Mouse (Mus musculus): Measurements from ENCODE around the gene Ubtd2. TPM values are rescaled to one million over a fixed set of nuclear protein-coding genes. Genes with fewer than 3 reads are reported as not detected.
A peak's percentile ranks its signal among the peaks of the same experiment; 100 is the strongest.

Ubtd2 gene
- polyA plus RNA-seq, 1 experiment from 2014 or later, result 86.4 TPM

- H3K9ac ChIP-seq (ENCODE audit: low read depth, low read length), result no peak overlapping the region
- 63% methylated on average over 4 of the region's 4 CpGs for WGBS
- H3K9me3 ChIP-seq (ENCODE audit: control insufficient read depth, low read length), result no peaks in the 10 kb centered on the region
- H3K4me3 ChIP-seq (ENCODE audit: low read depth, low read length), result no peak overlapping the region
- DNase-seq (ENCODE audit: low spot score), result peak; percentile 80
- peaks cover 37% of the 10 kb centered on the region for H3K4me1 ChIP-seq (ENCODE audit: control insufficient read depth, insufficient read depth, low read length)
- H3K4me2 ChIP-seq (ENCODE audit: low read depth, low read length), result no peak overlapping the region
- H3K27me3 ChIP-seq (replicated peaks; ENCODE audit: control insufficient read depth, insufficient read depth, low read length), result no peaks in the 10 kb centered on the region
- ATAC-seq (ENCODE audit: low read depth), result peak; percentile 24; the same call in 1 of the 2 replicates
- no peak overlapping the region for H3K27ac ChIP-seq (replicated peaks; ENCODE audit: low read depth, low read length)
- no peaks in the 10 kb centered on the region for H3K36me3 ChIP-seq (ENCODE audit: control insufficient read depth, insufficient read depth, low read length)
Measured at GRCm38 (mm10) chr11:32550102-32550501, 94.9 kb downstream of the Ubtd2 start.

GRCm38 (mm10) chr11:32551056-32551455 lies 95.9 kb downstream of the Ubtd2 start:
- H3K4me2 ChIP-seq (ENCODE audit: low read depth, low read length), result no peak overlapping the region
- H3K27me3 ChIP-seq (replicated peaks; ENCODE audit: control insufficient read depth, insufficient read depth, low read length), result no peaks in the 10 kb centered on the region
- no peaks in the 10 kb centered on the region for H3K36me3 ChIP-seq (ENCODE audit: control insufficient read depth, insufficient read depth, low read length)
- DNase-seq (ENCODE audit: low spot score), result no peak
- 82% methylated on average over 4 of the region's 4 CpGs for WGBS
- no peak overlapping the region for H3K4me3 ChIP-seq (ENCODE audit: low read depth, low read length)
- peak overlapping the region; percentile 78; the same call in 1 of the 2 replicates for H3K27ac ChIP-seq (replicated peaks; ENCODE audit: low read depth, low read length)
- H3K4me1 ChIP-seq (ENCODE audit: control insufficient read depth, insufficient read depth, low read length), result peaks cover 37% of the 10 kb centered on the region
- no peaks in the 10 kb centered on the region for H3K9me3 ChIP-seq (ENCODE audit: control insufficient read depth, low read length)
- ATAC-seq (ENCODE audit: low read depth), result no peak
- no peak overlapping the region for H3K9ac ChIP-seq (ENCODE audit: low read depth, low read length)

DNA sequence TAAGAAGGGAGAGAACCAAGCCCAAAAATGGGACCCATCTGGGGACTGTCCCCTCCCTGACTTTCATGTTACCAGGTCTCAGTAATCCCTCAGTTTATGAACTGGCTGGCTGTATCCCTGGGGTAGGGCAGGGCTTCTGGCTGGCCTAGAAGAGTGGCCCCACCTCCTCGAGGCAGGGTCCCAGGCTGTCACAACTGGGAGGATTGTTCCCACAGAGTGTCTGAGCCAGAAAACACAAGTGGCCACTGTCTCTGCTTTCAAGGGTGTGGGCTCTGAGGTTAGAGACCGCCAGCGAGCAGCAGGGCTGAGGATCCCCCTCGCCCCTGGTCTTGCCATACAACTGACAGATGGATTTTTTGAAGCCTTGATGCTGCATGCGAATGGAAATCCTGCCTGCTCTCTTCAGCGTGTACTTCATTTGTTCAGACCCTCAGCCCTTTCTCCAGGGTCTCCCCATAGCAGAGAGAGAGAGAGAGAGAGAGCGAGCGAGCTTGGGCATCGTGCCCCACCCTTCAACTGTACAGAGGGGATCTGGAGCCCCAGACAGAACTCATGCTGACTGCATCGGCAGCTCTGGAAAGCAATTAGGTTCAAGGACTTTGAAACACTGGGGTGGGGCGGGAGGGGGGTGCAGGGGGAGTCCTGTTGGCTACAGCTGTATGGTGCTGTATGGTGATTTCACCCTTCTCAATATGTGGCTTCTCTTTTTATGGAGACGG lies 96.6 kb downstream of the Ubtd2 start:
- ATAC-seq (ENCODE audit: low read depth) (peak; percentile 69), DNase-seq (ENCODE audit: low spot score) (peak; percentile 73)
- no peaks in the 10 kb centered on the region for H3K27me3 ChIP-seq (replicated peaks; ENCODE audit: control insufficient read depth, insufficient read depth, low read length)
- no peaks in the 10 kb centered on the region for H3K36me3 ChIP-seq (ENCODE audit: control insufficient read depth, insufficient read depth, low read length)
- peaks cover 37% of the 10 kb centered on the region for H3K4me1 ChIP-seq (ENCODE audit: control insufficient read depth, insufficient read depth, low read length)
- 41% methylated on average over 12 of the region's 12 CpGs for WGBS
- no peaks in the 10 kb centered on the region for H3K9me3 ChIP-seq (ENCODE audit: control insufficient read depth, low read length)
- peak overlapping the region; percentile 78 for H3K27ac ChIP-seq (replicated peaks; ENCODE audit: low read depth, low read length)
- H3K4me2 ChIP-seq (ENCODE audit: low read depth, low read length), result no peak overlapping the region
- H3K9ac ChIP-seq (ENCODE audit: low read depth, low read length), result no peak overlapping the region
- no peak overlapping the region for H3K4me3 ChIP-seq (ENCODE audit: low read depth, low read length)

- no peak for ATAC-seq (ENCODE audit: low read depth)
- H3K27ac ChIP-seq (replicated peaks; ENCODE audit: low read depth, low read length), result peak overlapping the region; percentile 78
Measured at GRCm38 (mm10) chr11:32552401-32553090, 97.4 kb downstream of the Ubtd2 start.

GRCm38 (mm10) chr11:32553311-32554140 lies 98.4 kb downstream of the Ubtd2 start:
- H3K36me3 ChIP-seq (ENCODE audit: control insufficient read depth, insufficient read depth, low read length), result no peaks in the 10 kb centered on the region
- H3K4me1 ChIP-seq (ENCODE audit: control insufficient read depth, insufficient read depth, low read length), result peaks cover 37% of the 10 kb centered on the region
- H3K27me3 ChIP-seq (replicated peaks; ENCODE audit: control insufficient read depth, insufficient read depth, low read length), result no peaks in the 10 kb centered on the region
- 61% methylated on average over 14 of the region's 14 CpGs for WGBS
- H3K4me2 ChIP-seq (ENCODE audit: low read depth, low read length), result no peak overlapping the region
- H3K27ac ChIP-seq (replicated peaks; ENCODE audit: low read depth, low read length), result peak overlapping the region; percentile 78
- no peak overlapping the region for H3K4me3 ChIP-seq (ENCODE audit: low read depth, low read length)
- DNase-seq (ENCODE audit: low spot score), result no peak
- no peak overlapping the region for H3K9ac ChIP-seq (ENCODE audit: low read depth, low read length)
- H3K9me3 ChIP-seq (ENCODE audit: control insufficient read depth, low read length), result no peaks in the 10 kb centered on the region
- no peak for ATAC-seq (ENCODE audit: low read depth)

More at GRCm38 (mm10) chr11:32552401-32553090, 97.4 kb downstream of the Ubtd2 start:
- Histone ChIP-seq H3K36me3 (ENCODE audit: control insufficient read depth, insufficient read depth, low read length) (no peaks in the 10 kb centered on the region), H3K27me3 (replicated peaks; ENCODE audit: control insufficient read depth, insufficient read depth, low read length) (no peaks in the 10 kb centered on the region), H3K9me3 (ENCODE audit: control insufficient read depth, low read length) (no peaks in the 10 kb centered on the region), H3K4me2 (ENCODE audit: low read depth, low read length) (no peak overlapping the region), H3K4me1 (ENCODE audit: control insufficient read depth, insufficient read depth, low read length) (peaks cover 37% of the 10 kb centered on the region), H3K9ac (ENCODE audit: low read depth, low read length) (peak overlapping the region; percentile 40), H3K4me3 (ENCODE audit: low read depth, low read length) (no peak overlapping the region)
- peak; percentile 75 for DNase-seq (ENCODE audit: low spot score)
- WGBS, result 55% methylated on average over 13 of the region's 13 CpGs

DNA sequence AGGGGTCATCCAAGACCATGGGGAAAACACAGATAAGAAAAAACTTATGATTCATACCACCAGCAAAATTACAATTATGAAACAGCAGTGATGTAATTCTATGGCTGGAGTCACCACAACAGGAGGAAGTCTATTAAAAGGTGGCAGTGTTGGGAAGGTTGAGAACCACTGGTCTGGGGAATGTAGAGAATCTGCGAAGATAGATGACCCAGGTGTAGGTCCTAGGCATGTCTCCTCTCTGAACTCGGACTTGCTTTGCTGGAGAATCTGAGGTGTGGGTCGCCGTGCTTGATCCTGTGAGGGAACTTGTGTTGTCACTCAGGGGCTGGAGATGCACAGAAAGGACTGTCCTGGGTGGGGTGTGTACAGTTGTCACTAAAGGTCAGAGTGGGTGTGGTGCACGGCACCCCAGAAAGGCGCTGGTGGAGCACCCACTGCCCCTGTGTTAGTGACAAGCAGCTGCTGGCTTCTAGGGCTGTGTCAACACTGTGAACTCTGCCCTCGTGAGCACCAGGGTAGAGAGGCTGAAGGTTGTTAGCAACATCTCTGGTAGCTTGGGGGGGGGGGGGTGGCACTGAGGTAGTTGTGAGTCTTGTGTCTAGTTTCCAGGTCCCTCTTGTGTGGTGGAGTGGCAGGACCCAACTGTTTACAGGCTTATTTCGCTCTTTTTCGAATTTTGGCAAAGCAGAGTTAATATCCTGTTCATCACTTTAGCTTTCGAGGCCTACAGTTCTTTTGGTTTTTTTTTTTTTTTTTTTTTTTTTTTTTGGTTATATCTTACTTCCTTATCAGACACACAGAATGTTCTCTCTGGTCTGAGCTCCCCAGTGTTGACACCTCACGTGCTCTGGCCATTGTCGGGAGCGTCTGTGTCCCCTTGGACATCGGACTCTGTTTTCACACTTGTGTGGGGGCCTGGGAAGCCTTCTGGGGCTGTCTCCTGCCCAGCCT lies 99.2 kb downstream of the Ubtd2 start:
- Histone ChIP-seq H3K27me3 (replicated peaks; ENCODE audit: control insufficient read depth, insufficient read depth, low read length) (no peaks in the 10 kb centered on the region), H3K9ac (ENCODE audit: low read depth, low read length) (no peak overlapping the region), H3K4me3 (ENCODE audit: low read depth, low read length) (no peak overlapping the region), H3K9me3 (ENCODE audit: control insufficient read depth, low read length) (no peaks in the 10 kb centered on the region), H3K27ac (replicated peaks; ENCODE audit: low read depth, low read length) (no peak overlapping the region), H3K4me1 (ENCODE audit: control insufficient read depth, insufficient read depth, low read length) (peaks cover 34% of the 10 kb centered on the region), H3K36me3 (ENCODE audit: control insufficient read depth, insufficient read depth, low read length) (no peaks in the 10 kb centered on the region), H3K4me2 (ENCODE audit: low read depth, low read length) (no peak overlapping the region)
- 82% methylated on average over 14 of the region's 14 CpGs for whole genome bisulfite sequencing
- ATAC-seq (ENCODE audit: low read depth), result no peak
- DNase-seq (ENCODE audit: low spot score), result no peak

GRCm38 (mm10) chr11:32555103-32555689 lies 100.0 kb downstream of the Ubtd2 start:
- no peak for ATAC-seq (ENCODE audit: low read depth)
- Histone ChIP-seq H3K9ac (ENCODE audit: low read depth, low read length) (no peak overlapping the region), H3K27me3 (replicated peaks; ENCODE audit: control insufficient read depth, insufficient read depth, low read length) (no peaks in the 10 kb centered on the region), H3K4me3 (ENCODE audit: low read depth, low read length) (no peak overlapping the region), H3K36me3 (ENCODE audit: control insufficient read depth, insufficient read depth, low read length) (no peaks in the 10 kb centered on the region), H3K4me2 (ENCODE audit: low read depth, low read length) (no peak overlapping the region), H3K9me3 (ENCODE audit: control insufficient read depth, low read length) (no peaks in the 10 kb centered on the region), H3K27ac (replicated peaks; ENCODE audit: low read depth, low read length) (no peak overlapping the region), H3K4me1 (ENCODE audit: control insufficient read depth, insufficient read depth, low read length) (peaks cover 28% of the 10 kb centered on the region)
- 90% methylated on average over 12 of the region's 12 CpGs for WGBS
- DNase-seq (ENCODE audit: low spot score), result no peak

Measured in embryonic facial prominence, embryonic 14.5 days (tissue).